Comparison of ENCODE assay signal across 11 mouse cellular contexts in genomic region chr12:85298127-85298834, GRCm38 (mm10). TPM values are rescaled to one million over a fixed set of nuclear protein-coding genes. Genes with fewer than 3 reads are reported as not detected.
DNase-seq lines count a peak whose midpoint lies in the region; ATAC-seq and TF ChIP-seq lines count a peak whose summit lies in the region.
"Had no signal": no experiment of that assay in that cellular context is flagged by ENCODE, and none has a peak within 500 bp of the region (broad histone marks: within the 10 kb centered on the region; RNA-seq: fewer than 3 reads in every experiment).

No protein-coding gene starts in this region.

- H3K4me1 ChIP-seq in heart, embryonic 15.5 days (replicated peaks) = peaks cover 11% of the 10 kb centered on the region; the same call in 1 of the 2 replicates
- H3K4me1 ChIP-seq in intestine, postnatal 0 days (replicated peaks; ENCODE audit: control insufficient read depth, insufficient read depth, low read length) = no peaks in the 10 kb centered on the region
- peaks cover 25% of the 10 kb centered on the region for H3K4me1 ChIP-seq in limb, embryonic 13.5 days
- H3K4me1 ChIP-seq: forebrain, embryonic 10.5 days; liver, embryonic 12.5 days had no signal

- ATAC-seq in heart, embryonic 15.5 days (replicated peaks; ENCODE audit: insufficient number of reproducible peaks, insufficient read depth, low FRiP score, low read depth) = no peak
- peak; percentile 61; the same call in 1 of the 2 replicates for ATAC-seq in intestine, postnatal 0 days
- ATAC-seq in limb, embryonic 13.5 days (ENCODE audit: low FRiP score, low read depth) = no peak; the same call in 1 of the 2 replicates
- no peak for ATAC-seq in megakaryocyte, adult 5-6 weeks (ENCODE audit: poor library complexity, severe bottlenecking)
- ATAC-seq: liver, embryonic 12.5 days had no signal

- 68% methylated on average over 11 of the region's 11 CpGs for WGBS in heart, embryonic 15.5 days
- WGBS in intestine, postnatal 0 days = 31% methylated on average over 11 of the region's 11 CpGs
- WGBS in limb, embryonic 13.5 days = 14% methylated on average over 11 of the region's 11 CpGs

- no peak overlapping the region for H3K9ac ChIP-seq in heart, embryonic 15.5 days
- H3K9ac ChIP-seq in intestine, postnatal 0 days (ENCODE audit: low read depth, low read length) = no peak overlapping the region
- H3K9ac ChIP-seq in limb, embryonic 13.5 days = no peak overlapping the region
- H3K9ac ChIP-seq: liver, embryonic 12.5 days had no signal

- H3K36me3 ChIP-seq in heart, embryonic 15.5 days = peaks cover 33% of the 10 kb centered on the region
- peaks cover 24% of the 10 kb centered on the region for H3K36me3 ChIP-seq in intestine, postnatal 0 days (ENCODE audit: control insufficient read depth, insufficient read depth)
- H3K36me3 ChIP-seq in limb, embryonic 13.5 days = peaks cover 39% of the 10 kb centered on the region

- H3K9me3 ChIP-seq in heart, embryonic 15.5 days (replicated peaks) = no peaks in the 10 kb centered on the region; the same call in 1 of the 2 replicates
- H3K9me3 ChIP-seq in intestine, postnatal 0 days (ENCODE audit: control insufficient read depth) = no peaks in the 10 kb centered on the region
- peaks cover 14% of the 10 kb centered on the region for H3K9me3 ChIP-seq in limb, embryonic 13.5 days
- H3K9me3 ChIP-seq: megakaryocyte, embryonic 14.5 days had no signal

- H3K4me2 ChIP-seq in heart, embryonic 15.5 days = no peak overlapping the region
- no peak overlapping the region for H3K4me2 ChIP-seq in intestine, postnatal 0 days (replicated peaks; ENCODE audit: low read depth)
- H3K4me2 ChIP-seq in limb, embryonic 13.5 days (replicated peaks) = no peak overlapping the region
- H3K4me2 ChIP-seq: liver, embryonic 12.5 days had no signal

- H3K27ac ChIP-seq in heart, embryonic 15.5 days = peak overlapping the region; percentile 35
- no peak overlapping the region for H3K27ac ChIP-seq in intestine, postnatal 0 days (ENCODE audit: low read depth, low read length)
- peak overlapping the region; percentile 44; the same call in 1 of the 2 replicates for H3K27ac ChIP-seq in limb, embryonic 13.5 days
- H3K27ac ChIP-seq: forebrain, embryonic 10.5 days; liver, embryonic 12.5 days had no signal

- no peaks in the 10 kb centered on the region for H3K27me3 ChIP-seq in heart, embryonic 15.5 days
- H3K27me3 ChIP-seq in intestine, postnatal 0 days (replicated peaks; ENCODE audit: control insufficient read depth, insufficient read depth, low read length) = no peaks in the 10 kb centered on the region
- no peaks in the 10 kb centered on the region for H3K27me3 ChIP-seq in limb, embryonic 13.5 days

- TF ChIP-seq CTCF in intestine, postnatal 0 days (IDR thresholded peaks at IDR 0.05; ENCODE audit: low read depth) = no peak

- no peak for DNase-seq in heart, adult 8-10 months (ENCODE audit: low spot score)
- DNase-seq in embryo, embryonic 11 days = peak; percentile 63
- no peak for DNase-seq in retina, postnatal 1 day
- no peak for DNase-seq in thymus, postnatal 4 days

- H3K4me3 ChIP-seq in heart, embryonic 15.5 days = no peak overlapping the region
- no peak overlapping the region for H3K4me3 ChIP-seq in intestine, postnatal 0 days (ENCODE audit: low read depth, low read length)
- H3K4me3 ChIP-seq in limb, embryonic 13.5 days = no peak overlapping the region
- H3K4me3 ChIP-seq: forebrain, embryonic 10.5 days; liver, embryonic 12.5 days; megakaryocyte, embryonic 14.5 days had no signal

RNA-seq across cellular contexts. Expression of gene Zc2hc1c, which starts 9.9 kb away (rescaled TPM):
- 1.3 and 1.5 TPM in 2 replicates for polyA plus RNA-seq in heart, embryonic 15.5 days (2015; fragmentation: Nextera tagmentation; extraction: Ambion mirVana)
- total RNA-seq in heart, adult 8-10 months (2022) = 1 to 10 TPM; 2.6 to 3.2 (median 2.6) TPM
- 0.86 and 0.96 TPM in 2 replicates for polyA plus RNA-seq in intestine, postnatal 0 days (2015; fragmentation: Nextera tagmentation; extraction: Ambion mirVana)
- 1.0 and 1.2 TPM in 2 replicates for polyA plus RNA-seq in limb, embryonic 13.5 days (2015; fragmentation: Nextera tagmentation; extraction: Ambion mirVana)
- total RNA-seq in megakaryocyte, adult 5-6 weeks (2015) = not detected in 2 replicates
- 0.04 TPM in 1 of 2 replicates, not detected in the other for total RNA-seq in megakaryocyte, adult 5-6 weeks (2017)

RNA-seq across cellular contexts. Expression of gene Acyp1, which starts 10.0 kb away (rescaled TPM):
- polyA plus RNA-seq in heart, embryonic 15.5 days (2015; fragmentation: Nextera tagmentation; extraction: Ambion mirVana) = 57.5 and 71.7 TPM in 2 replicates
- total RNA-seq in heart, adult 8-10 months (2022) = 10 to 100 TPM; 20.6 to 27.9 (median 22.9) TPM
- 50.3 and 51.9 TPM in 2 replicates for polyA plus RNA-seq in intestine, postnatal 0 days (2015; fragmentation: Nextera tagmentation; extraction: Ambion mirVana)
- 44.8 and 48.4 TPM in 2 replicates for polyA plus RNA-seq in limb, embryonic 13.5 days (2015; fragmentation: Nextera tagmentation; extraction: Ambion mirVana)
- total RNA-seq in megakaryocyte, adult 5-6 weeks (2015) = 40.9 and 41.2 TPM in 2 replicates
- total RNA-seq in megakaryocyte, adult 5-6 weeks (2017) = 26.2 and 49.4 TPM in 2 replicates

RNA-seq across cellular contexts. Expression of gene Mlh3, which starts 27.9 kb away (rescaled TPM):
- polyA plus RNA-seq in heart, embryonic 15.5 days (2015; fragmentation: Nextera tagmentation; extraction: Ambion mirVana) = 6.2 and 6.4 TPM in 2 replicates
- total RNA-seq in heart, adult 8-10 months (2022) = 10 to 100 TPM in 2 of 4 experiments, 1 to 10 TPM in 2; 9.4 to 11.3 (median 10.3) TPM
- 2.5 and 3.0 TPM in 2 replicates for polyA plus RNA-seq in intestine, postnatal 0 days (2015; fragmentation: Nextera tagmentation; extraction: Ambion mirVana)
- 10.0 and 10.8 TPM in 2 replicates for polyA plus RNA-seq in limb, embryonic 13.5 days (2015; fragmentation: Nextera tagmentation; extraction: Ambion mirVana)
- total RNA-seq in megakaryocyte, adult 5-6 weeks (2015) = 3.7 and 4.1 TPM in 2 replicates
- total RNA-seq in megakaryocyte, adult 5-6 weeks (2017) = 6.6 and 7.1 TPM in 2 replicates

RNA-seq across cellular contexts. Expression of gene Nek9, which starts 40.9 kb away (rescaled TPM):
- polyA plus RNA-seq in heart, embryonic 15.5 days (2015; fragmentation: Nextera tagmentation; extraction: Ambion mirVana) = 16.4 and 21.3 TPM in 2 replicates
- total RNA-seq in heart, adult 8-10 months (2022) = 100 to 1,000 TPM; 119 to 127 (median 123) TPM
- 10.2 and 10.3 TPM in 2 replicates for polyA plus RNA-seq in intestine, postnatal 0 days (2015; fragmentation: Nextera tagmentation; extraction: Ambion mirVana)
- polyA plus RNA-seq in limb, embryonic 13.5 days (2015; fragmentation: Nextera tagmentation; extraction: Ambion mirVana) = 25.4 and 29.1 TPM in 2 replicates
- 40.9 TPM in 2 replicates for total RNA-seq in megakaryocyte, adult 5-6 weeks (2015)
- 25.1 and 27.9 TPM in 2 replicates for total RNA-seq in megakaryocyte, adult 5-6 weeks (2017)
